Mouse (Mus musculus) midbrain, embryonic 16.5 days (tissue): ENCODE measurements around the gene Ifna16. TPM values are rescaled to one million over a fixed set of nuclear protein-coding genes. Genes with fewer than 3 reads are reported as not detected.

Source experiments
- ATAC-seq: fragments of 200-750 bp; cut with Nextera tagmentation; 2 replicates; pipeline ENCODE4 v1.8.0; 2017; ENCODE audit warnings: moderate TSS enrichment
- H3K27ac ChIP-seq: fragments of 300-500 bp; sonication (generic); 2 replicates; pipeline ENCODE4 v1.5.1; 2014; ENCODE audit warnings: mild to moderate bottlenecking, low read length, mixed read lengths
- H3K27me3 ChIP-seq: fragments of 300-500 bp; sonication (generic); 2 replicates; pipeline ENCODE4 v1.6.1; 2014; ENCODE audit warnings: low read depth, low read length, mixed read lengths; ENCODE audit not compliant: control insufficient read depth, insufficient read depth
- H3K36me3 ChIP-seq: fragments of 300-500 bp; sonication (generic); 2 replicates; pipeline ENCODE4 v1.6.1; 2014; ENCODE audit warnings: mild to moderate bottlenecking, low read length, moderate library complexity, mixed read lengths; ENCODE audit not compliant: control insufficient read depth, insufficient read depth
- H3K4me1 ChIP-seq: fragments of 300-500 bp; sonication (generic); 2 replicates; pipeline ENCODE4 v1.6.1; 2014; ENCODE audit warnings: mild to moderate bottlenecking, low read length, mixed read lengths; ENCODE audit not compliant: control insufficient read depth, insufficient read depth
- H3K4me2 ChIP-seq: fragments of 300-500 bp; sonication (generic); 2 replicates; pipeline ENCODE4 v1.6.1; 2014; ENCODE audit warnings: mild to moderate bottlenecking, low read length, mixed read lengths
- H3K4me3 ChIP-seq: fragments of 300-500 bp; sonication (generic); 2 replicates; pipeline ENCODE4 v1.5.1; 2014; ENCODE audit warnings: low read depth, mild to moderate bottlenecking, low read length, moderate library complexity, mixed read lengths
- H3K9ac ChIP-seq: fragments of 300-500 bp; sonication (generic); 2 replicates; pipeline ENCODE4 v1.6.1; 2014; ENCODE audit warnings: low read depth, low read length, mixed read lengths
- H3K9me3 ChIP-seq: fragments of 300-500 bp; sonication (generic); replicated peaks from 2 replicates; pipeline ENCODE4 v1.6.1; 2014; ENCODE audit warnings: mild to moderate bottlenecking, low read length, mixed read lengths; ENCODE audit not compliant: control insufficient read depth, poor library complexity, severe bottlenecking
- WGBS: fragments of 180-500 bp; shearing (Covaris S2); extraction: QIAGEN DNeasy Blood & Tissue Kit; methylation state at CpG from one replicate; pipeline ENCODE4 v1.1.7; 2014; 5-methylcytosine and 5-hydroxymethylcytosine counted together
- polyA plus RNA-seq: library from polyadenylated mRNA; unstranded; fragments of >200 nt; fragmentation: Nextera tagmentation; extraction: Ambion mirVana; gene quantifications from 2 replicates; pipeline ENCODE4 v1.2.1, GENCODE M21; 2015

Gene Ifna16
- polyA plus RNA-seq, 1 experiment from 2014 or later, result not detected

- Histone ChIP-seq H3K9me3 (no peaks in the 10 kb centered on the region), H3K36me3 (no peaks in the 10 kb centered on the region), H3K4me1 (no peaks in the 10 kb centered on the region), H3K27me3 (no peaks in the 10 kb centered on the region), H3K4me3 (no peak overlapping the region), H3K9ac (no peak overlapping the region), H3K27ac (no peak overlapping the region), H3K4me2 (no peak overlapping the region)
- whole genome bisulfite sequencing, result 65% methylated on average over 1 of the region's 1 CpGs
- ATAC-seq, result no peak
These were observed 22.6 kb upstream of the Ifna16 start for GRCm38 (mm10) chr4:88699301-88699700.

GRCm38 (mm10) chr4:88698781-88699180 lies 22.1 kb upstream of the Ifna16 start:
- Histone ChIP-seq H3K27ac (no peak overlapping the region), H3K4me3 (no peak overlapping the region), H3K27me3 (no peaks in the 10 kb centered on the region), H3K4me1 (no peaks in the 10 kb centered on the region), H3K9ac (no peak overlapping the region), H3K4me2 (no peak overlapping the region), H3K9me3 (no peaks in the 10 kb centered on the region), H3K36me3 (no peaks in the 10 kb centered on the region)
- 85% methylated on average over 5 of the region's 5 CpGs for WGBS
- no peak for ATAC-seq

GRCm38 (mm10) chr4:88697753-88698152 lies 21.0 kb upstream of the Ifna16 start:
- no peak overlapping the region for H3K9ac ChIP-seq
- H3K27me3 ChIP-seq, result no peaks in the 10 kb centered on the region
- H3K27ac ChIP-seq, result no peak overlapping the region
- no peaks in the 10 kb centered on the region for H3K36me3 ChIP-seq
- WGBS, result 83% methylated on average over 4 of the region's 4 CpGs
- no peak overlapping the region for H3K4me2 ChIP-seq
- no peak overlapping the region for H3K4me3 ChIP-seq
- H3K9me3 ChIP-seq, result no peaks in the 10 kb centered on the region
- no peak for ATAC-seq
- no peaks in the 10 kb centered on the region for H3K4me1 ChIP-seq

GRCm38 (mm10) chr4:88697108-88697507 lies 20.4 kb upstream of the Ifna16 start:
- no peaks in the 10 kb centered on the region for H3K27me3 ChIP-seq
- no peak overlapping the region for H3K4me2 ChIP-seq
- H3K27ac ChIP-seq, result no peak overlapping the region
- H3K36me3 ChIP-seq, result no peaks in the 10 kb centered on the region
- no peak overlapping the region for H3K4me3 ChIP-seq
- 57% methylated on average over 6 of the region's 6 CpGs for WGBS
- no peak for ATAC-seq
- H3K9ac ChIP-seq, result no peak overlapping the region
- H3K9me3 ChIP-seq, result no peaks in the 10 kb centered on the region
- no peaks in the 10 kb centered on the region for H3K4me1 ChIP-seq

- H3K36me3 ChIP-seq, result no peaks in the 10 kb centered on the region
- no peaks in the 10 kb centered on the region for H3K4me1 ChIP-seq
- H3K27ac ChIP-seq, result no peak overlapping the region
- peak; percentile 76 for ATAC-seq
- H3K27me3 ChIP-seq, result no peaks in the 10 kb centered on the region
- no peak overlapping the region for H3K4me2 ChIP-seq
- H3K9ac ChIP-seq, result no peak overlapping the region
- 23% methylated on average over 3 of the region's 3 CpGs for WGBS
- no peak overlapping the region for H3K4me3 ChIP-seq
- no peaks in the 10 kb centered on the region for H3K9me3 ChIP-seq
These were observed 19.6 kb upstream of the Ifna16 start for GRCm38 (mm10) chr4:88696237-88696884.

GRCm38 (mm10) chr4:88693392-88693791 lies 16.7 kb upstream of the Ifna16 start:
- Histone ChIP-seq H3K9ac (no peak overlapping the region), H3K9me3 (no peaks in the 10 kb centered on the region), H3K36me3 (no peaks in the 10 kb centered on the region), H3K27me3 (no peaks in the 10 kb centered on the region), H3K27ac (no peak overlapping the region), H3K4me2 (no peak overlapping the region), H3K4me3 (no peak overlapping the region), H3K4me1 (no peaks in the 10 kb centered on the region)
- no peak for ATAC-seq
- WGBS, result 88% methylated on average over 2 of the region's 2 CpGs

GRCm38 (mm10) chr4:88692537-88692936 lies 15.8 kb upstream of the Ifna16 start:
- 91% methylated on average over 1 of the region's 1 CpGs for WGBS
- H3K9me3 ChIP-seq, result no peaks in the 10 kb centered on the region
- no peaks in the 10 kb centered on the region for H3K4me1 ChIP-seq
- no peaks in the 10 kb centered on the region for H3K36me3 ChIP-seq
- no peak overlapping the region for H3K9ac ChIP-seq
- H3K4me2 ChIP-seq, result no peak overlapping the region
- no peaks in the 10 kb centered on the region for H3K27me3 ChIP-seq
- ATAC-seq, result no peak
- no peak overlapping the region for H3K27ac ChIP-seq
- no peak overlapping the region for H3K4me3 ChIP-seq

- ATAC-seq, result no peak
- Histone ChIP-seq H3K4me2 (no peak within 1 kb of the TSS), H3K9ac (no peak within 1 kb of the TSS), H3K4me3 (no peak within 1 kb of the TSS), H3K27ac (no peak within 1 kb of the TSS), H3K36me3 (no peaks in the 10 kb centered on the region), H3K4me1 (no peaks in the 10 kb centered on the region), H3K27me3 (no peaks in the 10 kb centered on the region), H3K9me3 (no peaks in the 10 kb centered on the region)
- WGBS, result 56% methylated on average over 2 of the region's 2 CpGs
These were observed 14.5 kb upstream of the Ifna16 start, which contains the start of gene Ifnab for GRCm38 (mm10) chr4:88691259-88691658. Ifnab (minus strand) TSS chr4:88691359.

GRCm38 (mm10) chr4:88683812-88684211 lies 7.1 kb upstream of the Ifna16 start, which contains the start of gene Ifna2:
Ifna2 (minus strand) TSS chr4:88683912.
- no peaks in the 10 kb centered on the region for H3K4me1 ChIP-seq
- no peak within 1 kb of the TSS for H3K4me3 ChIP-seq
- H3K4me2 ChIP-seq, result no peak within 1 kb of the TSS
- no peaks in the 10 kb centered on the region for H3K36me3 ChIP-seq
- no peak within 1 kb of the TSS for H3K27ac ChIP-seq
- no peak for ATAC-seq
- 88% methylated on average over 1 of the region's 1 CpGs for WGBS
- no peak within 1 kb of the TSS for H3K9ac ChIP-seq
- H3K27me3 ChIP-seq, result no peaks in the 10 kb centered on the region
- H3K9me3 ChIP-seq, result no peaks in the 10 kb centered on the region
